Mouse (Mus musculus) embryonic stem cell, embryonic (primary cell): Measurements from ENCODE around the gene Tbrg1.

Experiments
- CTCF ChIA-PET, 4 experiments: fragments of 300-600 bp in 2 of 4; fragments of 350-600 bp in 2 of 4; sonication (Branson Sonifier 250); formaldehyde crosslinking; loops; one replicate each; lab custom pipeline; 2022; ENCODE audit warnings: inconsistent platforms in 2 of 4; lab: Charles Lee
- POLR2A ChIA-PET, 4 experiments: fragments of 300-600 bp in 2 of 4; fragments of 350-600 bp in 2 of 4; sonication (Branson Sonifier 250); formaldehyde crosslinking; loops; one replicate each; lab custom pipeline; 2022; ENCODE audit warnings: antibody characterized with exemption in 4 of 4, inconsistent platforms in 1 of 4; lab: Charles Lee

Gene Tbrg1

DNA sequence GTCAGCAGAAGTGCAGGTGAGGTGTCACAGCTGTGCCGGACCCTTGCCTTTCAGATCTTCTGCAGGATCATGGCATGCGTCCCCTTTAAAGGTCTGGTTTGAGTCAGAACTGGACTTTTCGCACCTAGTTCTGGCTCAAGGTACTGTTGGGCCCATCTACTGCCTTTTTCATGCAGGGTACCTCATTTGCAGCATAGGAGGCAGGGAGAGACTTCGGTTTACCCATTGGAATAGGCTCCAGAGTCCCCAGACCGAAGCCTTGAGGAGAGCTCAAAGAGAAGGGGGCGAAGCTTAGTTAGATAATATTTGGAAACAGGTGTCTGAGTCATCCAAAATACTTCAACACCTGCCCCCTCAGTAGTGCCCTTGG, 43.2 kb downstream of the Tbrg1 start:
- ChIA-PET CTCF (interaction anchor here in 2 of 4 experiments (0.6 to 4.2 kb wide), 8 partner anchors 69 to 223 kb away, joined by 3 to 23 read pairs (median 3); no protein-coding TSS in a partner anchor), POLR2A (interaction anchor here in 3 of 4 experiments (0.6 to 2.4 kb wide), 21 partner anchors 10 to 563 kb away, joined by 3 to 8 read pairs (median 4); partner anchors contain the start of genes Tbrg1 (in 2 of the 3), Msantd2 (in 1 of the 3), Nrgn (in 1 of the 3) and Vsig2 (in 1 of the 3))

DNA sequence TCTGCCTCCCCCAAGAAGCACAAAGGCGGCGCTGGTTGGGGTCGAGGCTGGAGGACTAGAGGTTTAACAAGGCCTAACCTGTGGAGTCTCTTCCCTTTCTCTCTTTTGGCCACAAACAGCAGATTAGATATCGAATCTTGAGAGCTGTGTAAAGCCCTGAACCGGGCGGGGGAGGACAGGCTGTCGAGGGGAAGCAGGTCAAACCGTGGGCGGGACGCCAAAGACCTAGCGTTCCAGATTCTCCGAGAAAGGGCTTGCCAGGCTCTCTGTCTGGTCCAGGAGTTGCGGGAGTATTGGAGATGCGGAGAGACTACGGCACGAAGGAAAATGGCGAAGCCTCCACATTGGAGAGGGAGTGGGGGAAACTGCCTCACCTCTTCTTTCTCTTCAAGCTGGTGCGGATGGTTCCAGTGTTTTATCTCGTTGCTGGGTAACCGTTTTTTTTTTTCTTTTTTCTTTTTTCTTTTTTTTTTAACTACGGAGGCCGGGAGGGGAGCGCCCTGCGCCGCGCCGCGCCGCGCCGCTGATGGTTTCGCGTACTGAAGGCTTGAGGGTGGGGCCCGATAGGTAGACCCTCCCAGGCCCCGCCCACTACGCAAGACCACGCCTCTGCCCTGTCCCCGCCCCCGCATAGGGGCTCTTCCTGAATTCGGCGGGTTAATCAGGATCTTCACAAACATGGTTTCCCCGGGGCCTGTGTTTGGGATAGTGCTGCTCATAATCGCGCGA, 43.8 kb downstream of the Tbrg1 start, which contains the start of gene Spa17:
TSS of gene Spa17 (minus strand) at position 541 of the 729 bp plus-strand sequence.
- ChIA-PET CTCF (interaction anchor here in 2 of 4 experiments (0.6 to 4.2 kb wide), 6 partner anchors 69 to 182 kb away, joined by 3 to 23 read pairs (median 3); no protein-coding TSS in a partner anchor), POLR2A (interaction anchor here in 3 of 4 experiments (0.6 to 2.4 kb wide), 24 partner anchors 11 to 562 kb away, joined by 3 to 7 read pairs (median 4); partner anchors contain the start of genes Tbrg1 (in 3 of the 3), Msantd2 (in 2 of the 3), Nrgn (in 1 of the 3) and Vsig2 (in 1 of the 3))

DNA sequence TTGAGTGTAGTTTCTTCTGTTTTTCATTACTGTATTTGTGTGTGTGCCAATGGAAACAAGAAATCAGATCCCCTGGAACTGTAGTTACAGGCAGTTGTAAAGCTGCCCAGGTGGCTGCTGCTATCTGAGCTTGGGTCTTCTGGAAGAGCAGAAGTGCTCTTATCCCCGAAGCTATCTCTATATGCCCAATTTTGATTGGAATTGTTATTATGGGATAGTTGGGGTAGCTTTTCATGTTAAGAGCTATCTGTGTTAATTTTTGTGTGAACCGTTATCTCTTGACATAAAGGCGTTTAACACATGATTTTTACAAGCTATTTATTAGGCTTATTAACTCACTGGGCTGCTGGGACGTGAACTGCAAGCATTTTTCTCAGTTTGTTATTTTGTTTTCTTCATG, 47.6 kb downstream of the Tbrg1 start:
- POLR2A ChIA-PET: no interaction called here
- CTCF ChIA-PET: no interaction called here

DNA sequence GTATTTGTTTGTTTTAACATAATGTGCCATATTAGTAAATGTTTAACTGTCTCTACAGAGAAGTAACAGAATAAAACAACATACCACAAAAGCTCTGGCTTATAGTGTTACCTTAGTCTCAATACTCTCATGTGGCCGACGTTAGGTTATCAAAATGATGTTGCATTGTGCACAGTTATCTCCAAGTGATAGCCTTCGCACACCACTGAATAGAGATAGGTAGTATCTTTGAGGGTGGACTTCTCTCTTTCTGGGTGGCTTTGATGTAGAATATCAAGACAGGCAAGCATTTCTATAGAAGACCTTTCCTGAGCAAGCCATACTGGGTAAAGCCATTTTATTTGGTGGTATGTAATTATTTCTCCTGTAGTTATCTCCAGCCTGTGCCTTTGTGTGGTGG, 52.0 kb downstream of the Tbrg1 start:
- CTCF ChIA-PET: no interaction called here
- POLR2A ChIA-PET: no interaction called here

DNA sequence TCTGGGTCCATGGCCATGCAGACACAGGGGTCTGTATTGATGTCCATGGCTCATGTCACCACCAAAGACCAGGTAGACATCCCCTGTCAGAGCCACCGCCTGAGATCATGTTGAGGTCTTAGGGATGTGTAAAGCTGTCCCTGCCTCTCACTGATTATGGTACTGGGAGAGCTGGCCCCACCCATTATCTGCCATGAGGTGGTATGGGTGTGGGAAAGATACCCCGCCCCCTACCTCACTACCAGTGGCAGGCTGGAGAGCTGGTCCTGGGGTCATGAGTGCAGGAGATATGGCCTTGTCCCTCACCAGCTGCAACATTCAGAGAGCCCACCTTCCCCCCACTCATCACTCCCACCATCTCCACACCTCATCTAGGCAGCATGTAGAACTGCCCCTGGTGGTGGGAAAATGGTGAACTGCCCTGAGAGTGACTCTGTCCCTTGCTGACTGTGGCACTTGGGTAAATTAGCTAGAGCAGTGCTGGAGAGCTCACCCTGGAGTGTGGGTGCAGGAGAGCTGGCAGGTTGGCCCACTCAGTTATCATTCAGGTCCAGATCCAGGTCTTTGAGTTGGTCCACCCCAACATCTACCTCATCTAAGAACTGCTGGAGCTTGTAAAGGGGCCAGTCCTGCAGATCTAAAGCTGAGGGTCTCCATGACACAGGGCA, 56.4 kb downstream of the Tbrg1 start:
- ChIA-PET CTCF (interaction anchor here in 1 of 4 experiments (0.6 kb wide), 1 partner anchor 189 kb away, joined by 3 read pairs; no protein-coding TSS in a partner anchor), POLR2A (interaction anchor here in 1 of 4 experiments (0.5 kb wide), 1 partner anchor 20 kb away, joined by 6 read pairs; no protein-coding TSS in a partner anchor)
